Mouse (Mus musculus): Measurements from ENCODE around the gene Arhgef38.

DNA sequence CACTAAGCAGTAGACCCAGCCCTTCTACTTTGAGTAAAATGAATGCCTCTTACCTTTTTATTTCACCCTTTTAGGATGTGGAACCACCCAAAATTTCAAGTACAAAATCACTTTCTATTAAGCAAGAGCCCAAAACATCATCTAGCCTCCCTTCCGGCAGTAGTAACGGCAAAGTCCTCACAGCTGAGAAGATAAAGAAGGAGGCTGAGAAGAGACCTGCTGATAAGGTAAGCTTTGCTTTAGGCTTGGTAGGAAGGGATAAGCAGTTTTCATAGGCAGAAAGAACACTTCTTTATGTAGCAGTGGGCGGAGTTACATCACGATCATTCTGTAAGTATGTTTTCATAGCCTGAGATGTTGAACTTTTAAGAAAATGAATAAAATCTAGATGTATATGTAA, 136.4 kb downstream of the Arhgef38 start:
- TF ChIP-seq POLR2A (IDR thresholded peaks at IDR 0.05; ENCODE audit: insufficient read depth, low read length) (no peak), CTCF (IDR thresholded peaks at IDR 0.05; ENCODE audit: low read depth, low read length) (no peak)

Measured in ES-Bruce4 (cell line).